Mouse (Mus musculus) left cerebral cortex, postnatal 25 days (tissue): ENCODE measurements around the gene Apaf1. TPM values are rescaled to one million over a fixed set of nuclear protein-coding genes. Genes with fewer than 3 reads are reported as not detected.

ENCODE experiments used
- DNase-seq, 2 experiments: peaks; one replicate each; pipeline ENCODE4 v3.0.0; 2022; ENCODE audit warnings: low spot score in 2 of 2, mixed read lengths in 1 of 2
- intact Hi-C: fragments of 180-260 bp; cut with DNase I; formaldehyde crosslinking; loops from one replicate; pipeline ENCODE4 v1.15.1; 2025
- total RNA-seq, 2 experiments: library from RNA; stranded (reverse); gene quantifications; 2 replicates each; pipeline ENCODE4 v1.2.3; 2021

Gene Apaf1
- total RNA-seq, 2 experiments from 2014 or later = 11.3 to 15.4 TPM

GRCm38 (mm10) chr10:90942001-90942700, 140.4 kb downstream of the Apaf1 start:
- intact Hi-C loops = no loop called here

GRCm38 (mm10) chr10:90940521-90941520, 141.7 kb downstream of the Apaf1 start:
- DNase-seq = peak; percentile 45 to 66
- intact Hi-C loops = no loop called here

More at GRCm38 (mm10) chr10:90942001-90942700, 140.4 kb downstream of the Apaf1 start:
- DNase-seq = no peak

Other genes starting within 250 kb of the Apaf1 start
- 10 to 100 TPM; 12.2 to 15.3 TPM for gene Ikbip, start 170 bp upstream of the Apaf1 start, total RNA-seq
- 100 to 1,000 TPM; 546 TPM for gene Slc25a3, start 41.3 kb upstream of the Apaf1 start, total RNA-seq
- gene Tmpo, start 98.5 kb upstream of the Apaf1 start, total RNA-seq = 10 to 100 TPM; 39.7 to 41.5 TPM